In genomic region chr13:97743229-97743988, GRCm38 (mm10) we compare ENCODE assay signal across 13 mouse cellular contexts. TPM values are rescaled to one million over a fixed set of nuclear protein-coding genes. Genes with fewer than 3 reads are reported as not detected.
DNase-seq lines count a peak whose midpoint lies in the region; ATAC-seq lines count a peak whose summit lies in the region.
"Had no signal": no experiment of that assay in that cellular context is flagged by ENCODE, and none has a peak within 500 bp of the region (broad histone marks: within the 10 kb centered on the region; RNA-seq: fewer than 3 reads in every experiment).

No protein-coding gene starts in this region.

- 26% methylated on average over 3 of the region's 3 CpGs for WGBS in kidney, embryonic 15.5 days

- DNase-seq in kidney, adult 8-10 months, result no peak
- DNase-seq in MEL-GATA-1-ER (ENCODE audit: extremely low read depth, low read depth), result peak; percentile 46
- DNase-seq in ovary, postnatal 10 days (ENCODE audit: low spot score), result no peak
- DNase-seq in ovary, adult 18-20 months (ENCODE audit: low spot score), result no peak
- no peak for DNase-seq in layer of hippocampus, adult 11-12 months (ENCODE audit: low spot score)
- DNase-seq: cerebellum, adult 18-20 months; gastrocnemius, postnatal 36 days had no signal

- H3K9me3 ChIP-seq in kidney, embryonic 15.5 days (replicated peaks), result no peaks in the 10 kb centered on the region
- H3K9me3 ChIP-seq: forebrain, embryonic 13.5 days; limb, embryonic 15.5 days had no signal

- H3K4me2 ChIP-seq in kidney, embryonic 15.5 days, result no peak overlapping the region
- H3K4me2 ChIP-seq: forebrain, embryonic 13.5 days; limb, embryonic 15.5 days had no signal

- no peak overlapping the region for H3K4me3 ChIP-seq in kidney, embryonic 15.5 days (replicated peaks)
- H3K4me3 ChIP-seq: forebrain, embryonic 13.5 days; limb, embryonic 15.5 days had no signal

- peak; percentile 91 for ATAC-seq in kidney, embryonic 15.5 days (replicated peaks; ENCODE audit: low FRiP score)
- peak; percentile 73; the same call in 1 of the 2 replicates for ATAC-seq in common myeloid progenitor, adult 5-6 weeks (replicated peaks; ENCODE audit: low read depth, poor library complexity, severe bottlenecking)
- ATAC-seq in megakaryocyte, adult 5-6 weeks (ENCODE audit: poor library complexity, severe bottlenecking), result 0 out of 2 replicates have a peak, but pooled peaks have one; percentile 47
- ATAC-seq: forebrain, embryonic 13.5 days; intestine, postnatal 0 days had no signal

- H3K4me1 ChIP-seq in kidney, embryonic 15.5 days, result peaks cover 19% of the 10 kb centered on the region

- no peak overlapping the region for H3K9ac ChIP-seq in kidney, embryonic 15.5 days
- H3K9ac ChIP-seq: forebrain, embryonic 13.5 days; limb, embryonic 15.5 days had no signal

- H3K27ac ChIP-seq in kidney, embryonic 15.5 days, result no peak overlapping the region
- H3K27ac ChIP-seq: forebrain, embryonic 13.5 days; limb, embryonic 15.5 days had no signal

- no peaks in the 10 kb centered on the region for H3K36me3 ChIP-seq in kidney, embryonic 15.5 days
- H3K36me3 ChIP-seq: limb, embryonic 15.5 days had no signal

- H3K27me3 ChIP-seq in kidney, embryonic 15.5 days, result no peaks in the 10 kb centered on the region
- H3K27me3 ChIP-seq: forebrain, embryonic 13.5 days; limb, embryonic 15.5 days had no signal

RNA-seq across cellular contexts. Expression of gene Gm10260, which starts 17.0 kb away (rescaled TPM):
- 3.4 and 6.9 TPM in 2 replicates for polyA plus RNA-seq in kidney, embryonic 15.5 days (2015; fragmentation: Nextera tagmentation; extraction: Ambion mirVana)
- total RNA-seq in common myeloid progenitor, adult 5-6 weeks (2017), result 32.2 and 32.6 TPM in 2 replicates
- 15.1 and 15.7 TPM in 2 replicates for total RNA-seq in megakaryocyte, adult 5-6 weeks (2015)
- total RNA-seq in megakaryocyte, adult 5-6 weeks (2017), result 18.9 and 21.2 TPM in 2 replicates
